Mouse (Mus musculus): ENCODE measurements at regions not wholly inside any gene's neighbourhood (a gene's known extent, or its start where the extent isn't known, plus 50 kb on each side); places are given as distances from the start of the nearest gene placed in this dataset.

- Histone ChIP-seq H3K27me3 (ENCODE audit: control insufficient read depth, insufficient read depth, low read length, poor library complexity, severe bottlenecking) (no peaks in the 10 kb centered on the region), H3K27ac (ENCODE audit: insufficient read depth, low read length) (no peak overlapping the region), H3K4me3 (ENCODE audit: low read depth, low read length) (no peak overlapping the region), H3K9me3 (replicated peaks; ENCODE audit: control insufficient read depth, insufficient read depth, low read length, poor library complexity, severe bottlenecking) (no peaks in the 10 kb centered on the region), H3K36me3 (ENCODE audit: control insufficient read depth, insufficient read depth, low read length, poor library complexity, severe bottlenecking) (no peaks in the 10 kb centered on the region), H3K4me1 (ENCODE audit: control insufficient read depth, insufficient read depth, low read length) (peaks cover 6% of the 10 kb centered on the region), H3K9ac (ENCODE audit: low read depth, poor library complexity, severe bottlenecking) (no peak overlapping the region)
- TF ChIP-seq CTCF (IDR thresholded peaks at IDR 0.05; ENCODE audit: low read depth, low read length) (no peak), POLR2A (IDR thresholded peaks at IDR 0.05; ENCODE audit: insufficient read depth, low read length) (no peak), EP300 (IDR thresholded peaks at IDR 0.05; ENCODE audit: insufficient read depth, low read depth, low read length) (no peak)
These were observed 118.3 kb upstream of the Klf14 start for GRCm38 (mm10) chr6:31077216-31077615.

GRCm38 (mm10) chr6:31077779-31078178 lies 118.9 kb upstream of the Klf14 start:
- H3K9ac ChIP-seq (ENCODE audit: low read depth, poor library complexity, severe bottlenecking) = no peak overlapping the region
- H3K4me1 ChIP-seq (ENCODE audit: control insufficient read depth, insufficient read depth, low read length) = peaks cover 6% of the 10 kb centered on the region
- TF ChIP-seq EP300 (IDR thresholded peaks at IDR 0.05; ENCODE audit: insufficient read depth, low read depth, low read length) (no peak), CTCF (IDR thresholded peaks at IDR 0.05; ENCODE audit: low read depth, low read length) (no peak), POLR2A (IDR thresholded peaks at IDR 0.05; ENCODE audit: insufficient read depth, low read length) (no peak)
- H3K27me3 ChIP-seq (ENCODE audit: control insufficient read depth, insufficient read depth, low read length, poor library complexity, severe bottlenecking) = no peaks in the 10 kb centered on the region
- H3K9me3 ChIP-seq (replicated peaks; ENCODE audit: control insufficient read depth, insufficient read depth, low read length, poor library complexity, severe bottlenecking) = no peaks in the 10 kb centered on the region
- H3K36me3 ChIP-seq (ENCODE audit: control insufficient read depth, insufficient read depth, low read length, poor library complexity, severe bottlenecking) = no peaks in the 10 kb centered on the region
- no peak overlapping the region for H3K27ac ChIP-seq (ENCODE audit: insufficient read depth, low read length)
- no peak overlapping the region for H3K4me3 ChIP-seq (ENCODE audit: low read depth, low read length)

GRCm38 (mm10) chr6:31078413-31078812 lies 119.5 kb upstream of the Klf14 start:
- Histone ChIP-seq H3K9me3 (replicated peaks; ENCODE audit: control insufficient read depth, insufficient read depth, low read length, poor library complexity, severe bottlenecking) (no peaks in the 10 kb centered on the region), H3K27me3 (ENCODE audit: control insufficient read depth, insufficient read depth, low read length, poor library complexity, severe bottlenecking) (no peaks in the 10 kb centered on the region), H3K27ac (ENCODE audit: insufficient read depth, low read length) (no peak overlapping the region), H3K36me3 (ENCODE audit: control insufficient read depth, insufficient read depth, low read length, poor library complexity, severe bottlenecking) (no peaks in the 10 kb centered on the region), H3K9ac (ENCODE audit: low read depth, poor library complexity, severe bottlenecking) (no peak overlapping the region), H3K4me1 (ENCODE audit: control insufficient read depth, insufficient read depth, low read length) (peaks cover 6% of the 10 kb centered on the region), H3K4me3 (ENCODE audit: low read depth, low read length) (no peak overlapping the region)
- TF ChIP-seq CTCF (IDR thresholded peaks at IDR 0.05; ENCODE audit: low read depth, low read length) (no peak), EP300 (IDR thresholded peaks at IDR 0.05; ENCODE audit: insufficient read depth, low read depth, low read length) (no peak), POLR2A (IDR thresholded peaks at IDR 0.05; ENCODE audit: insufficient read depth, low read length) (no peak)

- Histone ChIP-seq H3K4me1 (ENCODE audit: control insufficient read depth, insufficient read depth, low read length) (peaks cover 6% of the 10 kb centered on the region), H3K27ac (ENCODE audit: insufficient read depth, low read length) (no peak overlapping the region), H3K36me3 (ENCODE audit: control insufficient read depth, insufficient read depth, low read length, poor library complexity, severe bottlenecking) (no peaks in the 10 kb centered on the region), H3K9me3 (replicated peaks; ENCODE audit: control insufficient read depth, insufficient read depth, low read length, poor library complexity, severe bottlenecking) (no peaks in the 10 kb centered on the region), H3K4me3 (ENCODE audit: low read depth, low read length) (no peak overlapping the region), H3K9ac (ENCODE audit: low read depth, poor library complexity, severe bottlenecking) (no peak overlapping the region), H3K27me3 (ENCODE audit: control insufficient read depth, insufficient read depth, low read length, poor library complexity, severe bottlenecking) (no peaks in the 10 kb centered on the region)
- TF ChIP-seq EP300 (IDR thresholded peaks at IDR 0.05; ENCODE audit: insufficient read depth, low read depth, low read length) = no peak
- TF ChIP-seq CTCF (IDR thresholded peaks at IDR 0.05; ENCODE audit: low read depth, low read length) = no peak
- no peak for TF ChIP-seq POLR2A (IDR thresholded peaks at IDR 0.05; ENCODE audit: insufficient read depth, low read length)
These were observed 120.8 kb upstream of the Klf14 start for GRCm38 (mm10) chr6:31079586-31080259.

- Histone ChIP-seq H3K4me3 (ENCODE audit: low read depth, low read length) (no peak overlapping the region), H3K27ac (ENCODE audit: insufficient read depth, low read length) (no peak overlapping the region), H3K36me3 (ENCODE audit: control insufficient read depth, insufficient read depth, low read length, poor library complexity, severe bottlenecking) (no peaks in the 10 kb centered on the region), H3K4me1 (ENCODE audit: control insufficient read depth, insufficient read depth, low read length) (peaks cover 6% of the 10 kb centered on the region), H3K9me3 (replicated peaks; ENCODE audit: control insufficient read depth, insufficient read depth, low read length, poor library complexity, severe bottlenecking) (no peaks in the 10 kb centered on the region), H3K27me3 (ENCODE audit: control insufficient read depth, insufficient read depth, low read length, poor library complexity, severe bottlenecking) (no peaks in the 10 kb centered on the region), H3K9ac (ENCODE audit: low read depth, poor library complexity, severe bottlenecking) (no peak overlapping the region)
- no peak for TF ChIP-seq EP300 (IDR thresholded peaks at IDR 0.05; ENCODE audit: insufficient read depth, low read depth, low read length)
- TF ChIP-seq CTCF (IDR thresholded peaks at IDR 0.05; ENCODE audit: low read depth, low read length) = no peak
- no peak for TF ChIP-seq POLR2A (IDR thresholded peaks at IDR 0.05; ENCODE audit: insufficient read depth, low read length)
These were observed 121.4 kb upstream of the Klf14 start for GRCm38 (mm10) chr6:31080279-31080678.

GRCm38 (mm10) chr6:31080691-31081090 lies 121.8 kb upstream of the Klf14 start:
- no peaks in the 10 kb centered on the region for H3K27me3 ChIP-seq (ENCODE audit: control insufficient read depth, insufficient read depth, low read length, poor library complexity, severe bottlenecking)
- no peaks in the 10 kb centered on the region for H3K36me3 ChIP-seq (ENCODE audit: control insufficient read depth, insufficient read depth, low read length, poor library complexity, severe bottlenecking)
- no peaks in the 10 kb centered on the region for H3K9me3 ChIP-seq (replicated peaks; ENCODE audit: control insufficient read depth, insufficient read depth, low read length, poor library complexity, severe bottlenecking)
- peaks cover 6% of the 10 kb centered on the region for H3K4me1 ChIP-seq (ENCODE audit: control insufficient read depth, insufficient read depth, low read length)
- H3K27ac ChIP-seq (ENCODE audit: insufficient read depth, low read length) = no peak overlapping the region
- TF ChIP-seq POLR2A (IDR thresholded peaks at IDR 0.05; ENCODE audit: insufficient read depth, low read length) = no peak
- H3K9ac ChIP-seq (ENCODE audit: low read depth, poor library complexity, severe bottlenecking) = no peak overlapping the region
- H3K4me3 ChIP-seq (ENCODE audit: low read depth, low read length) = no peak overlapping the region
